Comparison of ENCODE assay signal across 15 mouse cellular contexts in the genomic region with DNA sequence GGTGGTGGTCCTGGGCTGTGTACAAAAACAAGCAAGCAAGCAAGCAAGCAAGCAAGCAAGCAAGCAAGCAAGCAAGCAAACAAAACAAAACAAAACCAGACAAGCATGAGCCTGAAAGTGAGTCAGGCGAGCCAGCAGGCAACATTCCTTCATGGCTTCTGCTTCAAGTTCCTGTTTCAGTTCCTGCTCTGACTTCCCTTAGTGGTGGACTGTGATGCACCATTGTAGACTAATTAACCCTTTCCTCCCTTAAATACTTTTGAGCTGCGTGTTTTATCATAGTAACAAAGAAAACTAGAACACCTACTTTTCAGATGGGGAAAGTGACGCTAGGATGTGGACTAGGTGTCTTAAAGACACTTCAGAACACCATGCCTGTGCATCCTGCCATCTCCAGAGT.
DNase-seq lines count a peak whose midpoint lies in the region; ATAC-seq and TF ChIP-seq lines count a peak whose summit lies in the region.
"Had no signal": no experiment of that assay in that cellular context is flagged by ENCODE, and none has a peak within 500 bp of the region (broad histone marks: within the 10 kb centered on the region; RNA-seq: fewer than 3 reads in every experiment).

No protein-coding gene starts in this region.

- H3K79me2 ChIP-seq in CH12.LX (replicated peaks; ENCODE audit: control insufficient read depth, extremely low read depth, insufficient read depth, poor library complexity, severe bottlenecking), result no peaks in the 10 kb centered on the region; the same call in 1 of the 2 replicates

- no peaks in the 10 kb centered on the region for H3K36me3 ChIP-seq in embryonic facial prominence, embryonic 12.5 days
- H3K36me3 ChIP-seq in embryonic facial prominence, embryonic 10.5 days (replicated peaks), result no peaks in the 10 kb centered on the region
- no peaks in the 10 kb centered on the region for H3K36me3 ChIP-seq in CH12.LX (replicated peaks in 1 of 2; ENCODE audit: control insufficient read depth in 1 of 2, insufficient read depth in 1 of 2, low read length in 1 of 2)
- H3K36me3 ChIP-seq in limb, embryonic 13.5 days, result no peaks in the 10 kb centered on the region
- H3K36me3 ChIP-seq: forebrain, embryonic 15.5 days; heart, embryonic 15.5 days; hindbrain, embryonic 13.5 days had no signal

- TF ChIP-seq POLR2A in CH12.LX (IDR thresholded peaks at IDR 0.05; ENCODE audit: low read depth, low read length), result no peak

- TF ChIP-seq CTCF in CH12.LX (conservative IDR thresholded peaks at IDR 0.05 in 1 of 2, IDR thresholded peaks at IDR 0.05 in 1 of 2; ENCODE audit: low read depth in 2 of 2, low read length in 2 of 2), result no peak

- in situ Hi-C loops in CH12.LX (cut with MboI; ENCODE audit: low pct_ligation_motif_present, low pct_unique_long_range_greater_than_20kb, low sequenced_read_pairs), result loop anchor here (10.0 kb wide), 1 partner anchor 241 kb away; no protein-coding TSS in a partner anchor

- TF ChIP-seq RAD21 in CH12.LX (IDR thresholded peaks at IDR 0.05; ENCODE audit: low read depth, low read length), result no peak

- 83% methylated on average over 3 of the region's 3 CpGs for WGBS in embryonic facial prominence, embryonic 12.5 days
- WGBS in embryonic facial prominence, embryonic 10.5 days, result 84% methylated on average over 3 of the region's 3 CpGs
- 79% methylated on average over 3 of the region's 3 CpGs for WGBS in limb, embryonic 13.5 days

- peaks cover 4% of the 10 kb centered on the region; the same call in 1 of the 2 replicates for H3K4me1 ChIP-seq in embryonic facial prominence, embryonic 12.5 days
- H3K4me1 ChIP-seq in embryonic facial prominence, embryonic 10.5 days, result peaks cover 18% of the 10 kb centered on the region
- peaks cover 0 to 10% of the 10 kb centered on the region in 2 experiments; a peak in 1 of 4 replicates for H3K4me1 ChIP-seq in CH12.LX (ENCODE audit: control insufficient read depth in 1 of 2, insufficient read depth in 2 of 2)
- H3K4me1 ChIP-seq in limb, embryonic 13.5 days, result peaks cover 41% of the 10 kb centered on the region
- H3K4me1 ChIP-seq: forebrain, embryonic 15.5 days; heart, embryonic 15.5 days had no signal

- no peak for ATAC-seq in embryonic facial prominence, embryonic 12.5 days (ENCODE audit: insufficient number of reproducible peaks, insufficient read depth, low FRiP score, low TSS enrichment)
- no peak for ATAC-seq in limb, embryonic 13.5 days (ENCODE audit: low FRiP score, low read depth)
- peak; percentile 50; the same call in 1 of the 2 replicates for ATAC-seq in megakaryocyte progenitor cell, adult 5-6 weeks (replicated peaks; ENCODE audit: poor library complexity)
- ATAC-seq: CD4-positive, CD25-positive, alpha-beta regulatory T cell, adult 4 months; forebrain, embryonic 15.5 days; hindbrain, postnatal 0 days had no signal

- H3K27ac ChIP-seq in embryonic facial prominence, embryonic 12.5 days, result peak overlapping the region; percentile 46; the same call in 1 of the 2 replicates
- H3K27ac ChIP-seq in embryonic facial prominence, embryonic 10.5 days (replicated peaks), result no peak overlapping the region
- no peak overlapping the region for H3K27ac ChIP-seq in CH12.LX (ENCODE audit: insufficient read depth, low read depth)
- H3K27ac ChIP-seq in limb, embryonic 13.5 days, result peak overlapping the region; percentile 74; the same call in 1 of the 2 replicates
- H3K27ac ChIP-seq: forebrain, embryonic 15.5 days; heart, embryonic 15.5 days; hindbrain, embryonic 13.5 days; hindbrain, postnatal 0 days had no signal

- no peak overlapping the region for H3K4me2 ChIP-seq in embryonic facial prominence, embryonic 12.5 days (replicated peaks)
- H3K4me2 ChIP-seq in CH12.LX (ENCODE audit: insufficient read depth, low read depth, poor library complexity, severe bottlenecking), result no peak overlapping the region
- no peak overlapping the region for H3K4me2 ChIP-seq in limb, embryonic 13.5 days (replicated peaks)
- H3K4me2 ChIP-seq: forebrain, embryonic 15.5 days; heart, embryonic 15.5 days; hindbrain, embryonic 13.5 days had no signal

- H3K27me3 ChIP-seq in embryonic facial prominence, embryonic 12.5 days, result no peaks in the 10 kb centered on the region
- no peaks in the 10 kb centered on the region for H3K27me3 ChIP-seq in embryonic facial prominence, embryonic 10.5 days (replicated peaks; ENCODE audit: low read depth, poor library complexity, severe bottlenecking)
- H3K27me3 ChIP-seq in CH12.LX (replicated peaks), result no peaks in the 10 kb centered on the region
- peaks cover 8% of the 10 kb centered on the region; the same call in 1 of the 2 replicates for H3K27me3 ChIP-seq in limb, embryonic 13.5 days
- H3K27me3 ChIP-seq: forebrain, embryonic 15.5 days; heart, embryonic 15.5 days; hindbrain, embryonic 13.5 days had no signal

- no peak overlapping the region for H3K4me3 ChIP-seq in embryonic facial prominence, embryonic 12.5 days
- no peak overlapping the region for H3K4me3 ChIP-seq in embryonic facial prominence, embryonic 10.5 days
- H3K4me3 ChIP-seq in CH12.LX (replicated peaks in 1 of 3; ENCODE audit: low read depth in 2 of 3, low read length in 2 of 3, poor library complexity in 1 of 3), result no peak overlapping the region
- no peak overlapping the region for H3K4me3 ChIP-seq in limb, embryonic 13.5 days
- H3K4me3 ChIP-seq: forebrain, embryonic 15.5 days; heart, embryonic 15.5 days; hindbrain, embryonic 13.5 days had no signal

- no peaks in the 10 kb centered on the region for H3K9me3 ChIP-seq in embryonic facial prominence, embryonic 12.5 days
- H3K9me3 ChIP-seq in embryonic facial prominence, embryonic 10.5 days, result no peaks in the 10 kb centered on the region
- H3K9me3 ChIP-seq in CH12.LX (replicated peaks; ENCODE audit: low read length), result peaks cover 52% of the 10 kb centered on the region
- 0 out of 2 replicates have a peak, but pooled peaks cover 3% of the 10 kb centered on the region for H3K9me3 ChIP-seq in limb, embryonic 13.5 days
- H3K9me3 ChIP-seq: forebrain, embryonic 15.5 days; heart, embryonic 15.5 days; hindbrain, embryonic 13.5 days had no signal

- peak; percentile 56 for TF ChIP-seq EP300 in CH12.LX (IDR thresholded peaks at IDR 0.05; ENCODE audit: low read length)

- no peak for DNase-seq in embryonic facial prominence, embryonic 10.5 days (ENCODE audit: low spot score)
- DNase-seq in CH12.LX (ENCODE audit: extremely low read depth), result peak; percentile 45
- DNase-seq in layer of hippocampus, adult 9-11 months, result no peak
- no peak for DNase-seq in ovary, postnatal 14 days (ENCODE audit: low spot score)
- DNase-seq: B cell, adult 2 months; gastrocnemius, postnatal 36 days; heart, adult 11 months had no signal

- H3K9ac ChIP-seq in embryonic facial prominence, embryonic 12.5 days, result no peak overlapping the region
- no peak overlapping the region for H3K9ac ChIP-seq in CH12.LX (ENCODE audit: insufficient read depth, low read depth)
- H3K9ac ChIP-seq in limb, embryonic 13.5 days, result no peak overlapping the region
- H3K9ac ChIP-seq: forebrain, embryonic 15.5 days; heart, embryonic 15.5 days; hindbrain, embryonic 13.5 days had no signal

- dilution Hi-C loops in CH12.LX (cut with MboI; ENCODE audit: extremely low pct_ligation_motif_present, extremely low pct_unique_long_range_greater_than_20kb, low sequenced_read_pairs), result no loop called here

TF ChIP-seq in CH12.LX, 34 proteins besides CTCF, POLR2A, EP300 and RAD21:
- no peak for TF ChIP-seq IRF4 (IDR thresholded peaks at IDR 0.05; ENCODE audit: low read depth, low read length)
- 0 out of 2 replicates have a peak, but pooled peaks have one; percentile 22 for TF ChIP-seq MXI1 (IDR thresholded peaks at IDR 0.05; ENCODE audit: low read depth, low read length)
- TF ChIP-seq POLR2AphosphoS2 (IDR thresholded peaks at IDR 0.05; ENCODE audit: low read depth, low read length), result no peak
- TF ChIP-seq BHLHE40 (IDR thresholded peaks at IDR 0.05; ENCODE audit: low read depth, low read length), result 0 out of 2 replicates have a peak, but pooled peaks have one; percentile 45
- TF ChIP-seq ELF1 (IDR thresholded peaks at IDR 0.05; ENCODE audit: low read depth, low read length), result no peak

Comparison
In these comparisons a context has a peak if more than half of its experiments do, and no peak if none do; other contexts are left out.
1. H3K27ac ChIP-seq: peak in embryonic facial prominence, embryonic 12.5 days (single experiment) and limb, embryonic 13.5 days (single experiment); none in embryonic facial prominence, embryonic 10.5 days (single experiment) and CH12.LX (single experiment).